Mouse (Mus musculus) NIH3T3 (cell line): ENCODE data around the gene Phf1.
"Not testable (repeated sequence)": the region's sequence is repeated elsewhere in the genome, so short reads cannot be mapped to it uniquely, and the experiment has no call there.

Experiments used
- DNase-seq: peaks from one replicate; pipeline ENCODE4 v3.0.0-alpha.2; 2012; ENCODE audit warnings: low read depth

The Phf1 gene

GRCm38 (mm10) chr17:26932839-26933398 is at the start of gene Phf1:
Phf1 (plus strand) TSS chr17:26933052.
- DNase-seq, result peak; percentile 97

GRCm38 (mm10) chr17:26883585-26883984 is 49.3 kb upstream of the Phf1 start:
- DNase-seq, result no peak

- peak; percentile 89 for DNase-seq
Measured at GRCm38 (mm10) chr17:26884995-26885926, 47.6 kb upstream of the Phf1 start.

DNA sequence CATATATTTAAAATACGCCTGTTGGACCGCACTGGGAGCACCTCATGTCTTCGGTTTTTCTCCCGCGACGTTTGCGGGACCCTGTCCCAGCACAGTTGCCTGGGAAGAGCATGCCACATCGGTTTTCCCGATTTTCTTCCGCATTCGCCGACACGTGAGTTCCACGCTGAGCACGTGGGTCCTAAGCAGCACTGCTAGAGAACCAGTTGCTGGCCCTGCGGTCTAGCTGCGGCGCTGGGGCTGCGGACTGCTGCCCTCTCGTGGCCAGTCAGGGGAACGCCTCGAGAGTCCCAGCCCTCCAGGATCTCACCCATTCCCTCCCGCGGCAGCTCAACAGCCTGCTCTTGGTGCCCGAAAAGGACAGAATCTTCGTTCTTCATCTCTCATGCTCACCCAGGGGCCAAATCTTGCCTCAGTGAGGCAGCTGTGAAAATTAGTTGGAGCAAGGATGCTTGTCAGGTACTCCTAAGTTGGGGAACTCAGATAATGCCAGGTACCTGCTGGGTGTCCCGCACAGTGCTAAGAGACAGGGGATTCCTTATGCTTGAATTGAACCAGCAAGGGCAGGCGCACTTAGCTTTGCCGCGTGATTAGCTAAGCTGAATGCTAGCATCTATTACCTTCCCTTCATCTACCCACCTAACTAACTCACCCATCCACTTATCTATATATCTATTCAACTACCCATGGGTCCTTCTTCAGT is 46.7 kb upstream of the Phf1 start:
- DNase-seq, result peak; percentile 95

DNA sequence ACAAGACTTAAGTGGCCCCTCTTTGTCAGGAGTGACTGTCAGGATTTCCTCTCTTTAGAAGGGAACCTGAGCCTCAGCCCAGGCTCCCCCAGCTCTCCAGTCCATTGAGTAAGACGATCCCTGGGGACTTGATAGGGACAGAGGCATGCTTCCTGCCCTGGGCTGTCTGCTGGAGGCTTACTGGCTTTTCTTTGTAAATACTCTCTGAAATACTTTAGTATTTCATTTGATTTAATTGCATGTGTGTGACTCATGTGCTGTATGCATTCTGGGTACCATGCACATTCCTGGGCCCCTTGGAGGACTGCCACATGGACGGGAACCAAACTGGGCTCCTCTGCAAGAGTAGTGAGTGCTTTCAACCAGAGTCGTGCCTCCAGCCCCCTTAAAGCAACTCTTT is 44.9 kb upstream of the Phf1 start:
- DNase-seq, result peak; percentile 97

- peak; percentile 54 for DNase-seq
Measured at GRCm38 (mm10) chr17:26892635-26893375, 40.0 kb upstream of the Phf1 start.

DNA sequence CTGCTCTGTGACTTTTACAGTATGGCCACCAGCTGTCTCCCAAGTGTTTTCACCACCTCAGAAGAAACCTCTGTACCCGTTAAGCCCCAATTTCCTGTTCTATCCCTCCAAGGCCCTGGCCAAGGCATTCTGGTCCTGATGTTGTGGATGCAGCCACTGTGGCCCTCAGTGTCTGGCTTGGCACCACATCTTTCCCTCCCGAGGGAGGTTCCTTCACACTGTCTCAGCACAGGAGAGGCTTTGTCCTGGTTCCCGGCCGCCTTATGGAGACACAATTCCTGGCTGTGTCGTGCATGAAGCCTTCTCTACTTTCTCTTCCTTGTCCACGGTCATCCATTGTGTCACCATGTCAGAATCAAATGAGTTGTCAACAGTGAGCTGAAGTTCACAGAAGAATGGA is 39.4 kb upstream of the Phf1 start:
- DNase-seq, result no peak

DNA sequence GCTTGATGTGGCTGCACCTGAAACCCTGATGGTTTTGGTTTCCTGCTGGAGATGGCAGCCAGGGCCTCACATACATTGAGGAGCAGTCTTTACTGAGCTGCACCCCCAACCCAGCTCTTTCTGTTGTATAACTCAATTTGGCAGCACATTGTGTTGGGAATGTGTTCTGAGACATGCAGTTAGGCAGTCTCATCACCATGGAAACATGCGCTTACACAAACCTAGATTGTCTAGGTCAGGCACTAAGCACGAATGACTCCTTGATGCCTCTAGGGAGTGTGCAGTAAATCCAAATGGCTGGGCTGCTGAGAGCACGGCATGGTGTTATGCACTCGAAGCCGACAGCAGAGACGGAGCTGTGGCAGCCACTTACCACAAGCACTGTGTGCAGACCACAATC is 38.5 kb upstream of the Phf1 start:
- peak; percentile 63 for DNase-seq

GRCm38 (mm10) chr17:26895578-26895977 is 37.3 kb upstream of the Phf1 start:
- peak; percentile 76 for DNase-seq

- DNase-seq, result peak; percentile 84
Measured at GRCm38 (mm10) chr17:26900916-26901315, 31.9 kb upstream of the Phf1 start.

DNA sequence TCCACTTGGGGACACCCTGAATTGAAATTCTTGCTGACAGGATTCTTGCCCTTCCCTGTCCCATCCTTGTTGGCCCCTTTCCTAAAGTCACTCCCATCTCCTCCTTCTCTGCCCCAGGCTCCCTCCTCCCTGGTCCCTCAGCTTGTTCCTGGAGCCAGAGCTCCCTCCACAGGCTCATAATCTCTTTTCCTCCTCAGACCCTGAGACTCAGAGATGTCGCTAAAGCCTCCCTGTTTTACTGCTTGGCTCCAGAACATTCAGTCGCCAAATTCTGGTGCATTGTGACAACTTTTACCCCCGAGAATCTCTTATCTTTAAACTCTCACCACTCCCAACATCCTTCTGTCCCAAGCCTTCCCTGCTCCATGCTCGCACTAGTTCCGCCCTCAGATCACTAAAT is 28.5 kb upstream of the Phf1 start:
- DNase-seq, result peak; percentile 38

DNA sequence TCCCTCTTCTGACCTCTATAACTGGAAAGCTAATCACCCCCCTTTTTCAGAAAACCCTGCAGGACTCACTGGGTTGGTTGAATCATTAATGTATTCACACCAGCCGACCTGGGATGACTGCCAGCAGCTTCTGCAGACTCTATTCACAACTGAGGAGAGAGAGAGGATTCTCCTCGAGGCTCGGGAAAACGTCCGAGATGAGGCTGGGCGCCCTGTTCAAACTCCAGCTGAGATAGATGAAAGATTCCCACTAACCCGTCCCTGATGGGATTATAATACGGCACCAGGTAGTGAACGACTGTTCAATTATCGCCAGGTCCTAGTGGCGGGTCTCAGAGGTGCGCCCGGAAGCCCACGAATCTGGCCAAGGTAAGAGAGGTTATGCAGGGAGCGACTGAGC is 25.3 kb upstream of the Phf1 start:
- DNase-seq, result not testable (repeated sequence)

- no peak for DNase-seq
Measured at GRCm38 (mm10) chr17:26915248-26915647, 17.6 kb upstream of the Phf1 start.

DNA sequence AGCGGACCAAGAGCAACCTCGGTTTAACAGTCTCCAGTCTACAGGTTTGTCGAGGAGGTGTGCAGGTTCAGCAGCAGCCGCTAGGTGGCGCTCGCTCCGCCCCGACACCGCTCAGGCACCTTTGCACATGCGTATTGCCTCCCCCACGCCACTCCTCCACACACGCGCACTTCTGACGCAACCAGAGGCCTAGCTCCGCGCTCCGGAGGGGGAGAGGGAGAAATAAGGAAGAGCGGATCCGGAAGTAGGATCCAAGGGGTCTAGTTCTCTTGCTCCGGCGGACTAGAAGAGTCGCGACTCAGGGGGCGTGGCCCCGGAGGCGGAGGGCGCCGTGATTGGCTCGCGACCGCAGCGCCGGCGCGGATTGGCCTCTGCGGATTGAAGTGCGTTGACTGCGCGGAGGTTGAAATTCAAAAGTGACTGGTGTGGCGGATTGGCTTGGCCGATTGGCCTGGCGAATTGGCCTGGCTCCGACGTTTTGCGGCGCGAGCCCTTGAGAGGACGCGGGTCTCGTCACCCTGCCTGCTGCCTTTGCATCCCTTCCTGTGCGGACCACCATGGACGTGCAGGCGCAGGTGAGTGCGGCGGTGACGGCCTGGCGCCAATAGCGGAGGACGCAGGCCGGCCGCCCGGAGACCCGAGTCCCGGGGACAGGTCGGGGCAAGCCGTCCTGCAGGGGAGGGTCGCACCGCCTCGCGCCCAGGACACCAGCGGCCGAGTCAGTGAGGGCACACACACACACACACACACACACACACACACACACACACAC is 16.0 kb upstream of the Phf1 start, which contains the start of gene Kifc5b:
Gene Kifc5b, plus strand, starts transcription at position 381 of the 772 bp plus-strand sequence.
- DNase-seq, result peak; percentile 100

- DNase-seq, result not testable (repeated sequence)
Measured at GRCm38 (mm10) chr17:26917560-26917959, 15.3 kb upstream of the Phf1 start.

DNA sequence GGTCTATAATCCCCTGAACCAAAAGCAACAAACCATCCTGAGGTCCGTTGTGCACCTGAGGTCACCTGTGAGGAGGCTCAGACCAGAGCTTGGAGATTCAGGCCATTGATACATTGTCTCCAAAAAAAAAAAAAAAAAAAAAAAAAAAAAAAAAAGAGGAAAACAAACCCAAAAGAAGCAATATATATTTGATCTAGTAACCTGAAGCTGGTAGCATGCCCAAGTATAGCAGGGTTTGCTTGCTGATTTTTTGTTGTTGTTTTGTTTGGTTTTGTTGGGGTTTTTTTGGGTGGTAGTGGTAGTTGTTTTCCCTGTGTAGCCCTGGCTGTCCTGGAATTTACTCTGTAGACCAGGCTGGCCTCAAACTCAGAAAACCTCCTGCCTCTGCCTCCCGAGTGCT is 14.5 kb upstream of the Phf1 start:
- no peak for DNase-seq

DNA sequence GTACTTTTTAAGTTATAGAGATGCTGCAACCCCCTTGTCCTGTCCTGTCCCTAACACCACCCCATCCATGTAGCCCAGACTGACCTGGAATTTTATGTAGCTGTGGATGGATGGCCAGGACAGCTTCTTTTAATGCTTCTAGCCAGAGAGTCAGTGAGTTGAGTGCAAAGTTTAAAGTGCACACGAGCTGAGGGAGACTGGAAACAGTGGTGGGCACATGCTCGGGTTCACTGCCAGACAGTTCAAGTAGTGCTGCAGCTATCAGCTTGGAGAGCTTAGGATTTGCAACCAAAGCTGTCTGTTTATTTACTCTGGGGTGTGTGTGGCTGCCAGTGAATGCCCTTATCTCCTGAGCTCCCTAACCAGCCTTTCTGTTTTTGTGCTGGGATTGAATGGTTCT is 13.3 kb upstream of the Phf1 start:
- not testable (repeated sequence) for DNase-seq

DNA sequence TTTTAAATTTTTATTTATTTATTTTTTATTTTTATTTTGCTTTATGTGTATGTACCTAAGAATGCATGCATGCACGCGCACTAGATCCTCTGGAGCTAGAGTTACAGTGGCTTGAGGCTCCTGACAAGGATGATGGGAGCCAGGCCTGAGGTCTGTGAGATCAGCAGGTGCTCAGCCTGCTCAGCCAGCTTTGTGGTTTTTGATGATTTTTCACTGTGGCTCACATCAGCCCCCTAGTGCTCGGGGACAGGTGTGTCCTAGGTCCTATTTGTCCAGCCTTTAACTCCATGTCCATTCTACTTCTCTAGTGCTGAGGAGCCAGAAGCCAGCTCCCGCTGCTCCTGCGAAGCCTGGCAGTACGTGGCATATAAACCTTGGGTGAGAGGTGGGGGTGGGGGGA is 10.5 kb upstream of the Phf1 start:
- DNase-seq, result not testable (repeated sequence)

- DNase-seq, result not testable (repeated sequence)
Measured at GRCm38 (mm10) chr17:26925414-26925813, 7.4 kb upstream of the Phf1 start.

- DNase-seq, result peak; percentile 82
Measured at GRCm38 (mm10) chr17:26931795-26932194, 1.1 kb upstream of the Phf1 start.

- no peak for DNase-seq
Measured at GRCm38 (mm10) chr17:26933419-26933818, 567 bp downstream of the Phf1 start.
